Mouse (Mus musculus): Measurements from ENCODE around the gene Olfr1375. TPM values are rescaled to one million over a fixed set of nuclear protein-coding genes. Genes with fewer than 3 reads are reported as not detected.
A peak's percentile ranks its signal among the peaks of the same experiment; 100 is the strongest.
"Not testable (repeated sequence)": the region's sequence is repeated elsewhere in the genome, so short reads cannot be mapped to it uniquely, and the experiment has no call there.

Olfr1375 gene
- not detected for total RNA-seq (2022)

DNA sequence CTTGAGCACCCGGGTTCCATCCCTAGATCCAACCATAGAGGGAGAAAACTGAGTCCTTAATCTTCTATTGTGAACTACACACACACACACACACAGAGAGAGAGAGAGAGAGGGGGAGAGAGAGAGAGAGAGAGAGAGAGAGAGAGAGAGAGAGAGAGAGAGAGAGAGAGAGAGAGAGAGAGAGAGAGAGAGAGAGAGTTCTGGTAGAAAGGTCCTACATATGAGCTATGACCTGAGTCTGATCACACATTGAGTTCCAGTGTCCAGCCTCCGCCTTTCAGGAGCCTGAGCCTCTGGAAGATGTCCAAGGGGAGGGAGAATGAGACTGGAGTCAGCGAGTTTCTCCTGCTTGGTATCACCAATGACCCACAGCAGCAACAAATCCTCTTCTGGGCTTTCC, at the start of gene Olfr1375:
Gene Olfr1375 (plus strand): TSS at position 301 of the 400 bp plus-strand sequence.
- DNase-seq (ENCODE audit: low spot score in 2 of 2): not testable (repeated sequence)

GRCm38 (mm10) chr11:51003296-51003695, 44.6 kb upstream of the Olfr1375 start, which contains the start of gene Olfr51:
TSS of gene Olfr51 (plus strand) at chr11:51003596.
- DNase-seq (ENCODE audit: low spot score in 2 of 2): no peak

DNA sequence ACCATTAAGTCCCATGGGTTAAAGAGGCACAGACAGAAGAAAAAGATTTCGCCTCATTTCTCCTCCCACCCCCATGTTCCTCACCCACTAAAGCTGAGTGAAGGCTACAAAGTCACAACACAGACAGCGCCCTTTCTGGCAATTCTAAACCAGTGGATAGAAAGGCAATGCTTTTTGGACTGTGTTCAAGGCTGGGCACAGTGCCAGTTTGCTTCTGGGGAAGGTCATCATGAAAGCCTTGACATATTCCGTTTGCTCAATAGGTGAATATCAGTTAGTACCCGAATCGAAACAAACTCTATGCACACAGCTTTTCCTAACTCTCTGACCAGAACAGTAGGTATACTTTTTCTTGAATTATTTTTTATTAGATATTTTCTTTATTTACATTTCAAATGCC, 36.1 kb upstream of the Olfr1375 start:
- no peak for DNase-seq (ENCODE audit: low spot score in 2 of 2)

GRCm38 (mm10) chr11:51013936-51014335, 34.0 kb upstream of the Olfr1375 start, which contains the start of gene Olfr54:
TSS of gene Olfr54 (plus strand) at chr11:51014236.
- DNase-seq (ENCODE audit: low spot score in 2 of 2): no peak

- DNase-seq (ENCODE audit: low spot score in 2 of 2): no peak
These were observed 31.6 kb upstream of the Olfr1375 start for GRCm38 (mm10) chr11:51016341-51016740.

DNA sequence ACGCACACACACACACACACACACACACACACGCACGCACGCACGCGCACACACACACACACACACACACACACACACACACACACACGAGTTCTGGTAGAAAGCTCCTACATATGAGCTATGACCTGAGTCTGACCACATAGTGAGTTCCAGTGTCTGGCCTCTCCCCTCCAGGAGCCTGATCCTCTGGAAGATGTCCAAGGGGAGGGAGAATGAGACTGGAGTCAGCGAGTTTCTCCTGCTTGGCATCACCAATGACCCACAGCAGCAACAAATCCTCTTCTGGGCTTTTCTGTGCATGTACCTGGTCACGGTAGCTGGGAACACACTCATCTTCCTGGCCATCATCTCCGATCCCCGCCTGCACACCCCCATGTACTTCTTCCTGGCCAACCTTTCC, 21.1 kb upstream of the Olfr1375 start:
- not testable (repeated sequence) for DNase-seq (ENCODE audit: low spot score in 2 of 2)

DNA sequence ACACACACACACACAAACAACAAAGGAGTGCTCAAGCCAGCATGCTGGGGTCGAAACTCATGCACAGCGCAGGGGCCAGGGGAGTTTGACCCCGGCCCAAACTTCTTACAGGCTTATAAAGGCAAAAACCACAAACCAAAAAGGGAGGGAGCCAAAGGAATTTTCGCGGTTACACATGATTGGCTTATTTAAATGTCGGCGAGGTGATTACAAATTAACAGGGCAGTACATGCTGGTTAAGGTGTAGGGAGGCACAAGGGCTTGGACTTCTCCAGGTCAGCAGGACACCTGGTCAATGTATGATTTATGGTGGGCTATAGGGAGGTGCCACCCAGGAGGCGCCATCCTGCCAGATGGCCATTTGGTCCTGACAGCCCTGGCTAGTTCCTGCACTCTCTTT, 18.5 kb upstream of the Olfr1375 start:
- not testable (repeated sequence) for DNase-seq (ENCODE audit: low spot score in 2 of 2)

GRCm38 (mm10) chr11:51030225-51030624, 17.7 kb upstream of the Olfr1375 start:
- no peak for DNase-seq (ENCODE audit: low spot score in 2 of 2)

DNA sequence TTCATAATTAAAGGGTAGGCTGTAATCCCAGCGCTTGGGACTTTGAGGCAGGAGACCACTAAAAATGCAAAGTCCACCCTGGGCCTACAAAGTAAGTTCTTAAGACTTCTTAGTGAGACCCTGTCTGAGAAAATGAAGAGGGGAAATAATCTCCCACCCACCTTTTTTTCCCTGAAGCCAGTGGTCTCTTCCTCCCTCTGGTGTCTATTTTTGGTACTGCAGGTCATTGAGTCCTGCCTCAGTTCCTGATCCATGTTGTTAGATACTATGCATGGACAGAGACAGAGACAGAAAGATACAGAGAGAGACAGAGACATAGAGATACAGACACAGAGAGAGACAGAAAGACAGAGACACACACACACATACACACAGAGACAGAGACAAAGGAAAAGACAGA, 15.1 kb upstream of the Olfr1375 start:
- DNase-seq (ENCODE audit: low spot score in 2 of 2): no peak

GRCm38 (mm10) chr11:51034141-51034540, 13.8 kb upstream of the Olfr1375 start:
- DNase-seq (ENCODE audit: low spot score in 2 of 2): not testable (repeated sequence)

GRCm38 (mm10) chr11:51035951-51036350, 12.0 kb upstream of the Olfr1375 start:
- DNase-seq (ENCODE audit: low spot score in 2 of 2): no peak

- not testable (repeated sequence) for DNase-seq (ENCODE audit: low spot score in 2 of 2)
These were observed 3.1 kb upstream of the Olfr1375 start for GRCm38 (mm10) chr11:51044776-51045175.

GRCm38 (mm10) chr11:51051678-51052077, 3.8 kb downstream of the Olfr1375 start:
- no peak for DNase-seq (ENCODE audit: low spot score in 2 of 2)

- no peak for DNase-seq (ENCODE audit: low spot score in 2 of 2)
These were observed 5.3 kb downstream of the Olfr1375 start for GRCm38 (mm10) chr11:51053230-51053629.

GRCm38 (mm10) chr11:51059151-51059571, 11.3 kb downstream of the Olfr1375 start, which contains the start of gene Zfp354a:
TSS of gene Zfp354a (plus strand) at chr11:51059257.
- DNase-seq (ENCODE audit: low spot score in 2 of 2): peak; percentile 37 to 68

GRCm38 (mm10) chr11:51059640-51060039, 11.7 kb downstream of the Olfr1375 start:
- no peak for DNase-seq (ENCODE audit: low spot score in 2 of 2)

GRCm38 (mm10) chr11:51060981-51061380, 13.1 kb downstream of the Olfr1375 start:
- DNase-seq (ENCODE audit: low spot score in 2 of 2): no peak

DNA sequence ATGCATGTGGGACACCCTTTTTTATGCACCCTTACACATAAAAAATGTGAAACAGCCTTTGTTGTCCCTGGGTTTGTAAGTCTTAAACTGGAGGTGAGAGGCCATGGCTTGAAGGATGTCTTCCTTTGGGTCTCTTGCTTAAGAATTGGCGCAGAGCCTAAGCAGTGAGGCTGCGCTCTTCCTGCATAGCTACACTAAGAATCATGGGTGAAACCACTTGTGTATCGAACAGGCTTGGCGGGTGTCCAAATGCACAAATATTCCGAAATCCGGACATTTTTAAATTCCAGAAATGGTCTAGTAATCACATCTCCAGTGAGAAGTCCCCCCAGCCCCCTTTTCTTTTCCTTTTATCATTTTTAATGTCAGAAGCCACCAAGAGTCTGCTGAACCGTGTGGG, 15.4 kb downstream of the Olfr1375 start:
- no peak for DNase-seq (ENCODE audit: low spot score in 2 of 2)

GRCm38 (mm10) chr11:51063841-51064240, 15.9 kb downstream of the Olfr1375 start:
- DNase-seq (ENCODE audit: low spot score in 2 of 2): no peak

DNA sequence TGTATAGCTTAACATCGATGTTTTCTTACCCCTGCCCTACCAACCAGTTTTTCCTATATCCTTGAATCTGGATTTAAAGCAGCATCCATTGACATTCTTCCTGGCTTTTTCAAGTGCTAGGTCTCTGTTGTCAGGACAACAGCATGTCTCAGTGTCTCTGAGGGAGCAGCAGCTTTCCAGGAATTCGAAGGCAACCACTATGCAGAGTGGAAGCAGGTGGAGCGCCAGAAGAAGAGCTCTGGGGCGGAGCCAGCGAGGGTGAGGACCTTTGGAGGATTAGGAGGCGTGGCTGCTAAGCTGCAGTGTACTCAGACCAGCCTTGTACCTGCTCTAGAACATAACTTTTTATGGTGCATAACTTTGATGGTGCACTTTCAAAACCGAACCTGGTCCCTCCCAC, 36.6 kb downstream of the Olfr1375 start:
- DNase-seq (ENCODE audit: low spot score in 2 of 2): no peak

GRCm38 (mm10) chr11:51085269-51085668, 37.4 kb downstream of the Olfr1375 start:
- no peak for DNase-seq (ENCODE audit: low spot score in 2 of 2)
